Mouse (Mus musculus) E14TG2a.4 (cell line): ENCODE measurements at regions not wholly inside any gene's neighbourhood (a gene's known extent, or its start where the extent isn't known, plus 50 kb on each side); places are given as distances from the start of the nearest gene placed in this dataset.

Experiments
- H3K27me3 ChIP-seq: 2 replicates; pipeline ENCODE4 v1.6.1; 2014; ENCODE audit warnings: low read length, control low read depth; ENCODE audit not compliant: insufficient read depth
- H3K36me3 ChIP-seq: 2 replicates; pipeline ENCODE4 v1.6.1; 2014; ENCODE audit warnings: low read length, control low read depth; ENCODE audit not compliant: insufficient read depth
- H3K4me1 ChIP-seq: replicated peaks from 2 replicates; pipeline ENCODE4 v1.6.1; 2014; ENCODE audit warnings: low read depth, low read length, control low read depth
- H3K4me3 ChIP-seq: replicated peaks from 2 replicates; pipeline ENCODE4 v1.5.1; 2014; ENCODE audit warnings: mild to moderate bottlenecking, low read length
- H3K9me3 ChIP-seq: 2 replicates; pipeline ENCODE4 v1.6.1; 2014; ENCODE audit warnings: low read length, control low read depth
- CTCF ChIP-seq: conservative IDR thresholded peaks from 2 replicates; pipeline ENCODE4 v1.5.1; 2014; ENCODE audit warnings: low read length
- NANOG ChIP-seq: IDR thresholded peaks from 2 replicates; pipeline ENCODE4 v1.6.1; 2014; ENCODE audit warnings: borderline replicate concordance, low read length, mixed read lengths
- POU5F1 ChIP-seq: IDR thresholded peaks from 2 replicates; pipeline ENCODE4 v1.6.1; 2014; ENCODE audit warnings: low read length, borderline replicate concordance

GRCm38 (mm10) chr10:98702470-98703215, 211.6 kb upstream of the Atp2b1 start:
- Histone ChIP-seq H3K9me3 (peaks cover 21% of the 10 kb centered on the region), H3K36me3 (no peaks in the 10 kb centered on the region), H3K4me1 (0 out of 2 replicates have a peak, but pooled peaks cover 6% of the 10 kb centered on the region), H3K27me3 (no peaks in the 10 kb centered on the region), H3K4me3 (no peak overlapping the region)
- TF ChIP-seq POU5F1 = no peak
- TF ChIP-seq CTCF = no peak
- TF ChIP-seq NANOG = no peak

- Histone ChIP-seq H3K4me1 (0 out of 2 replicates have a peak, but pooled peaks cover 6% of the 10 kb centered on the region), H3K9me3 (peaks cover 21% of the 10 kb centered on the region), H3K4me3 (no peak overlapping the region), H3K27me3 (no peaks in the 10 kb centered on the region), H3K36me3 (no peaks in the 10 kb centered on the region)
- no peak for TF ChIP-seq POU5F1
- no peak for TF ChIP-seq NANOG
- TF ChIP-seq CTCF = no peak
These were observed 210.4 kb upstream of the Atp2b1 start for GRCm38 (mm10) chr10:98703642-98704293.

- Histone ChIP-seq H3K36me3 (no peaks in the 10 kb centered on the region), H3K9me3 (peaks cover 21% of the 10 kb centered on the region), H3K4me1 (0 out of 2 replicates have a peak, but pooled peaks cover 6% of the 10 kb centered on the region), H3K27me3 (no peaks in the 10 kb centered on the region), H3K4me3 (no peak overlapping the region)
- TF ChIP-seq POU5F1 (no peak), NANOG (no peak), CTCF (no peak)
These were observed 209.6 kb upstream of the Atp2b1 start for GRCm38 (mm10) chr10:98704559-98704958.

- Histone ChIP-seq H3K4me3 (no peak overlapping the region), H3K4me1 (no peaks in the 10 kb centered on the region), H3K36me3 (no peaks in the 10 kb centered on the region), H3K9me3 (no peaks in the 10 kb centered on the region), H3K27me3 (no peaks in the 10 kb centered on the region)
- TF ChIP-seq NANOG (no peak), CTCF (no peak), POU5F1 (no peak)
These were observed 196.3 kb upstream of the Atp2b1 start for GRCm38 (mm10) chr10:98717856-98718255.

- Histone ChIP-seq H3K4me3 (no peak overlapping the region), H3K9me3 (no peaks in the 10 kb centered on the region), H3K4me1 (no peaks in the 10 kb centered on the region), H3K27me3 (no peaks in the 10 kb centered on the region), H3K36me3 (no peaks in the 10 kb centered on the region)
- TF ChIP-seq NANOG = no peak
- TF ChIP-seq POU5F1 = no peak
- no peak for TF ChIP-seq CTCF
These were observed 195.5 kb upstream of the Atp2b1 start for GRCm38 (mm10) chr10:98718706-98719105.

- Histone ChIP-seq H3K4me1 (no peaks in the 10 kb centered on the region), H3K4me3 (no peak overlapping the region), H3K36me3 (no peaks in the 10 kb centered on the region), H3K9me3 (no peaks in the 10 kb centered on the region), H3K27me3 (no peaks in the 10 kb centered on the region)
- no peak for TF ChIP-seq CTCF
- no peak for TF ChIP-seq POU5F1
- no peak for TF ChIP-seq NANOG
These were observed 193.8 kb upstream of the Atp2b1 start for GRCm38 (mm10) chr10:98720256-98721005.

- TF ChIP-seq CTCF (no peak), POU5F1 (no peak), NANOG (no peak)
- Histone ChIP-seq H3K4me1 (no peaks in the 10 kb centered on the region), H3K4me3 (no peak overlapping the region), H3K36me3 (no peaks in the 10 kb centered on the region), H3K9me3 (no peaks in the 10 kb centered on the region), H3K27me3 (no peaks in the 10 kb centered on the region)
These were observed 189.1 kb upstream of the Atp2b1 start for GRCm38 (mm10) chr10:98725110-98725509.

- Histone ChIP-seq H3K4me3 (no peak overlapping the region), H3K9me3 (no peaks in the 10 kb centered on the region), H3K4me1 (no peaks in the 10 kb centered on the region), H3K27me3 (no peaks in the 10 kb centered on the region), H3K36me3 (no peaks in the 10 kb centered on the region)
- TF ChIP-seq CTCF (no peak), NANOG (no peak), POU5F1 (no peak)
These were observed 187.1 kb upstream of the Atp2b1 start for GRCm38 (mm10) chr10:98727130-98727529.
